Mouse (Mus musculus) midbrain, postnatal 0 days (tissue): ENCODE results near the gene Trim80. TPM values are rescaled to one million over a fixed set of nuclear protein-coding genes. Genes with fewer than 3 reads are reported as not detected.

Source experiments
- ATAC-seq: fragments of 200-750 bp; cut with Nextera tagmentation; 2 replicates; pipeline ENCODE4 v1.8.0; 2017; ENCODE audit warnings: moderate number of reproducible peaks, mild to moderate bottlenecking, moderate TSS enrichment, moderate library complexity; ENCODE audit not compliant: low FRiP score
- DNase-seq: peaks from one replicate; pipeline ENCODE4 v3.0.0-alpha.2; 2015; ENCODE audit warnings: low spot score
- H3K27ac ChIP-seq: fragments of 300-500 bp; sonication (generic); 2 replicates; pipeline ENCODE4 v1.5.1; 2014; ENCODE audit warnings: low read depth, mild to moderate bottlenecking, low read length, mixed read lengths
- H3K27me3 ChIP-seq: fragments of 300-500 bp; sonication (generic); 2 replicates; pipeline ENCODE4 v1.6.1; 2014; ENCODE audit warnings: low read length, control low read depth, mixed read lengths; ENCODE audit not compliant: insufficient read depth
- H3K36me3 ChIP-seq: fragments of 300-500 bp; sonication (generic); 2 replicates; pipeline ENCODE4 v1.6.1; 2014; ENCODE audit warnings: low read length, control low read depth, mixed read lengths; ENCODE audit not compliant: insufficient read depth
- H3K4me1 ChIP-seq: fragments of 300-500 bp; sonication (generic); 2 replicates; pipeline ENCODE4 v1.6.1; 2014; ENCODE audit warnings: mild to moderate bottlenecking, control low read depth, antibody characterized with exemption, low read length, mixed read lengths; ENCODE audit not compliant: insufficient read depth
- H3K4me2 ChIP-seq: fragments of 300-500 bp; sonication (generic); 2 replicates; pipeline ENCODE4 v1.6.1; 2014; ENCODE audit warnings: low read depth, mild to moderate bottlenecking, low read length, mixed read lengths; ENCODE audit not compliant: poor library complexity, severe bottlenecking
- H3K4me3 ChIP-seq: fragments of 300-500 bp; sonication (generic); 2 replicates; pipeline ENCODE4 v1.5.1; 2014; ENCODE audit warnings: low read depth, mild to moderate bottlenecking, low read length, moderate library complexity
- H3K9ac ChIP-seq: fragments of 300-500 bp; sonication (generic); replicated peaks from 2 replicates; pipeline ENCODE4 v1.6.1; 2014; ENCODE audit warnings: mild to moderate bottlenecking, low read length, moderate library complexity, mixed read lengths; ENCODE audit not compliant: poor library complexity, severe bottlenecking
- H3K9me3 ChIP-seq: fragments of 300-500 bp; sonication (generic); 2 replicates; pipeline ENCODE4 v1.6.1; 2016; ENCODE audit warnings: low read length, control low read depth
- CTCF ChIP-seq: IDR thresholded peaks from 2 replicates; pipeline ENCODE4 v1.5.1; 2016; ENCODE audit warnings: antibody characterized with exemption, mild to moderate bottlenecking
- WGBS: fragments of 180-500 bp; shearing (Covaris S2); extraction: QIAGEN DNeasy Blood & Tissue Kit; methylation state at CpG from one replicate; pipeline ENCODE4 v1.1.7; 2014; 5-methylcytosine and 5-hydroxymethylcytosine counted together
- polyA plus RNA-seq: library from polyadenylated mRNA; unstranded; fragments of >200 nt; fragmentation: Nextera tagmentation; extraction: Ambion mirVana; gene quantifications from 2 replicates; pipeline ENCODE4 v1.2.1, GENCODE M21; 2015
- total RNA-seq: library from RNA; depleted of rRNA; stranded (reverse); fragments of >200 nt; gene quantifications from 2 replicates; pipeline ENCODE4 v1.2.3, GENCODE M21; 2014

Gene Trim80
- total and polyA plus RNA-seq, 2 experiments from 2014 or later: 0.44 TPM; not detected in 1

GRCm38 (mm10) chr11:115460976-115461375, 20.6 kb downstream of the Trim80 start:
- no peak overlapping the region for H3K4me3 ChIP-seq
- WGBS: 16% methylated on average over 8 of the region's 8 CpGs
- TF ChIP-seq CTCF: no peak
- ATAC-seq: no peak
- H3K4me2 ChIP-seq: no peak overlapping the region
- H3K9me3 ChIP-seq: no peaks in the 10 kb centered on the region
- H3K27ac ChIP-seq: no peak overlapping the region
- H3K27me3 ChIP-seq: no peaks in the 10 kb centered on the region
- no peaks in the 10 kb centered on the region for H3K36me3 ChIP-seq
- H3K9ac ChIP-seq: no peak overlapping the region
- no peaks in the 10 kb centered on the region for H3K4me1 ChIP-seq
- no peak for DNase-seq

- H3K36me3 ChIP-seq: no peaks in the 10 kb centered on the region
- H3K4me3 ChIP-seq: no peak overlapping the region
- no peaks in the 10 kb centered on the region for H3K9me3 ChIP-seq
- H3K9ac ChIP-seq: no peak overlapping the region
- ATAC-seq (no peak), DNase-seq (no peak)
- H3K4me2 ChIP-seq: no peak overlapping the region
- H3K27me3 ChIP-seq: no peaks in the 10 kb centered on the region
- no peaks in the 10 kb centered on the region for H3K4me1 ChIP-seq
- TF ChIP-seq CTCF: no peak
- WGBS: 76% methylated on average over 5 of the region's 5 CpGs
- H3K27ac ChIP-seq: no peak overlapping the region
Measured at GRCm38 (mm10) chr11:115461846-115462242, 21.5 kb downstream of the Trim80 start.

- H3K4me2 ChIP-seq: no peak within 1 kb of the TSS
- TF ChIP-seq CTCF: no peak
- H3K36me3 ChIP-seq: no peaks in the 10 kb centered on the region
- H3K27me3 ChIP-seq: no peaks in the 10 kb centered on the region
- H3K9ac ChIP-seq: no peak within 1 kb of the TSS
- H3K27ac ChIP-seq: no peak within 1 kb of the TSS
- ATAC-seq (no peak), DNase-seq (no peak)
- H3K4me3 ChIP-seq: no peak within 1 kb of the TSS
- no peaks in the 10 kb centered on the region for H3K9me3 ChIP-seq
- 80% methylated on average over 16 of the region's 16 CpGs for WGBS
- H3K4me1 ChIP-seq: no peaks in the 10 kb centered on the region
Measured at GRCm38 (mm10) chr11:115462243-115462891, 22.0 kb downstream of the Trim80 start, which contains the start of gene Slc16a5. Slc16a5 (plus strand) TSS chr11:115462474.

GRCm38 (mm10) chr11:115463397-115463796, 23.1 kb downstream of the Trim80 start:
- 77% methylated on average over 11 of the region's 11 CpGs for WGBS
- H3K4me1 ChIP-seq: no peaks in the 10 kb centered on the region
- no peak for DNase-seq
- no peak overlapping the region for H3K4me3 ChIP-seq
- no peak for ATAC-seq
- TF ChIP-seq CTCF: no peak
- H3K27me3 ChIP-seq: no peaks in the 10 kb centered on the region
- H3K9me3 ChIP-seq: no peaks in the 10 kb centered on the region
- no peak overlapping the region for H3K27ac ChIP-seq
- no peaks in the 10 kb centered on the region for H3K36me3 ChIP-seq
- no peak overlapping the region for H3K9ac ChIP-seq
- no peak overlapping the region for H3K4me2 ChIP-seq

- no peak for TF ChIP-seq CTCF
- no peak for DNase-seq
- no peak overlapping the region for H3K9ac ChIP-seq
- H3K4me3 ChIP-seq: no peak overlapping the region
- no peaks in the 10 kb centered on the region for H3K9me3 ChIP-seq
- WGBS: 90% methylated on average over 8 of the region's 8 CpGs
- no peaks in the 10 kb centered on the region for H3K4me1 ChIP-seq
- no peak overlapping the region for H3K4me2 ChIP-seq
- ATAC-seq: no peak
- no peaks in the 10 kb centered on the region for H3K27me3 ChIP-seq
- no peak overlapping the region for H3K27ac ChIP-seq
- no peaks in the 10 kb centered on the region for H3K36me3 ChIP-seq
Measured at GRCm38 (mm10) chr11:115464851-115465250, 24.5 kb downstream of the Trim80 start.

- H3K27ac ChIP-seq: no peak overlapping the region
- no peak for TF ChIP-seq CTCF
- no peak overlapping the region for H3K9ac ChIP-seq
- ATAC-seq (no peak), DNase-seq (no peak)
- WGBS: 69% methylated on average over 4 of the region's 4 CpGs
- H3K4me3 ChIP-seq: no peak overlapping the region
- H3K27me3 ChIP-seq: no peaks in the 10 kb centered on the region
- no peaks in the 10 kb centered on the region for H3K4me1 ChIP-seq
- no peak overlapping the region for H3K4me2 ChIP-seq
- no peaks in the 10 kb centered on the region for H3K36me3 ChIP-seq
- no peaks in the 10 kb centered on the region for H3K9me3 ChIP-seq
Measured at GRCm38 (mm10) chr11:115467217-115467618, 26.9 kb downstream of the Trim80 start.
